Mouse (Mus musculus) olfactory bulb, adult 2 months (tissue): ENCODE data around the gene Dpp6.

Experiments used
- CTCF ChIP-seq: fragments of 200-500 bp; IDR thresholded peaks from 2 replicates; pipeline ENCODE4 v1.5.1; 2012; ENCODE audit warnings: low read depth, mild to moderate bottlenecking, low read length, moderate library complexity; ENCODE audit not compliant: insufficient read depth
- POLR2A ChIP-seq: fragments of 200-500 bp; IDR thresholded peaks from 2 replicates; pipeline ENCODE4 v1.6.1; 2012; ENCODE audit warnings: mild to moderate bottlenecking, low read depth, low read length, moderate library complexity; ENCODE audit not compliant: insufficient read depth

GRCm38 (mm10) chr5:27716026-27716425 is 899.0 kb downstream of the Dpp6 start:
- TF ChIP-seq POLR2A = no peak
- no peak for TF ChIP-seq CTCF
